Mouse (Mus musculus): ENCODE data around the gene Tmx4.

DNA sequence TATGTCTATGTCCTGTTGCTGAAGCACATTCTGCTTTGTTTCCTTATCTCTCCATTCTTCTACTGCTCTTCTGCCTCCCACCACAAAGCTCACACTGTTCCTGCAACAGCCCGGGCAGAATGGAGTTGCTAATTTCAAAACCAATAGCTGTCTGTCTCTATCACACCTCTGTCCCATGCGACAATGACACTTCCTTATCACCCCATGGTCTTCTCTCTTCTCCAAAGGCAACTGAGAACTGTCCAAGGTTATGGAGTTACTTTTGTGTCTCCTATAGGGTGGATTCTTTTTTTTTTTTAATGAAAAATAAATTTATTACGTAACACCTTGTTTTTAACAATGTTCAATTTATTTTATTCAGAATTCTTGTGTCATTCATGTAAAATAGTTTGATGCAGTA is 1.8 kb upstream of the Tmx4 start:
- no peak for TF ChIP-seq CTCF (IDR thresholded peaks at IDR 0.05; ENCODE audit: control insufficient read depth, insufficient read depth, insufficient replicate concordance, low read depth, low read length)
- TF ChIP-seq POLR2A (IDR thresholded peaks at IDR 0.05; ENCODE audit: control insufficient read depth, low read depth, low read length) = no peak
